Mouse (Mus musculus): ENCODE results near the gene Gatm. TPM values are rescaled to one million over a fixed set of nuclear protein-coding genes. Genes with fewer than 3 reads are reported as not detected.

The Gatm gene
- polyA plus RNA-seq, 1 experiment from 2014 or later = 56.3 TPM

DNA sequence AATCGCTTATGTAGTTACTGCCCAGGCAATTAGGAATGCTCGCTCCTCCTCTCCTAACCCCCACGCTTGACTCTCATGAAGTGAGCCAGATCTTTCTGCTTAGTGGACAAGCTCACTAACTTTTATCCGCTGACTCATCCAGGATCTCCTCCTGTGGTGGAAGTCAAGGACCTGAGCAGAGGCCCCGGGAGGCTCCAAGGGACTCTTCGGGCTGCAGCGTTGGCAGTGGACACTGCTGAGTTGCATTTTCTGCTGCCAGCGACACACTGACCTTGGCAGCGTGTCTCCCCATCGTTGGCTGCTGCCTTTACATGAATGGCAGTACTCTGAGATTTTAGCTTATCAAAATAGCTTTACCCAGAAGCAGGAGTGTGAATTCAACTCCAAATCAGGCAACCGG is 35.6 kb downstream of the Gatm start:
- H3K9me3 ChIP-seq (replicated peaks; ENCODE audit: control insufficient read depth, low read length, poor library complexity, severe bottlenecking) = no peaks in the 10 kb centered on the region
- no peak overlapping the region for H3K4me2 ChIP-seq (ENCODE audit: low read length)
- 77% methylated on average over 11 of the region's 11 CpGs for WGBS
- no peak overlapping the region for H3K27ac ChIP-seq (ENCODE audit: low read length)
- H3K4me1 ChIP-seq (ENCODE audit: control insufficient read depth, insufficient read depth, low read length) = no peaks in the 10 kb centered on the region
- no peaks in the 10 kb centered on the region for H3K27me3 ChIP-seq (ENCODE audit: control insufficient read depth, insufficient read depth, low read depth, low read length)
- no peak overlapping the region for H3K4me3 ChIP-seq (ENCODE audit: low read depth, low read length)
- no peak overlapping the region for H3K9ac ChIP-seq (ENCODE audit: low read depth, low read length)
- H3K36me3 ChIP-seq (ENCODE audit: control insufficient read depth, insufficient read depth, low read length) = no peaks in the 10 kb centered on the region
- ATAC-seq = no peak

DNA sequence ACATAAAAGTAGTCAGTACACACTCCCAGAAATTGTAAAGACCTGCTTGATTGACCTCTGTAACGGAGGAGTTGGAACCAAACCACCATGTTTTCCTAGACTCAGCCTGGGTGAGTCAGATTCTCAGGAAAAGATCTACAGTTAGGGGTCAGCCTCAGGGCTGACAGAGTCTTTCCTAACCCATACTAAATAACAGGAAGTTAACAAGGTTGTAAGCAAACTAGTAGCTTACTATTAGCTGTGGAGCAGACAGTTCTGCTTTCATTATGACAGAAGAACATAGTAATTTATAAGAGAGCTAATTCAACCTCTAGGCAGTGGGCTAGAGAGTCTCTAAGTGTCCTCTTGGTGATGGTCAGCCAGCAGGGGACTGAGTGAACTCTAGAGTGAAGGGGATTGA is 38.7 kb downstream of the Gatm start:
- no peaks in the 10 kb centered on the region for H3K9me3 ChIP-seq (replicated peaks; ENCODE audit: control insufficient read depth, low read length, poor library complexity, severe bottlenecking)
- H3K4me2 ChIP-seq (ENCODE audit: low read length) = no peak overlapping the region
- H3K4me1 ChIP-seq (ENCODE audit: control insufficient read depth, insufficient read depth, low read length) = no peaks in the 10 kb centered on the region
- H3K27me3 ChIP-seq (ENCODE audit: control insufficient read depth, insufficient read depth, low read depth, low read length) = no peaks in the 10 kb centered on the region
- H3K27ac ChIP-seq (ENCODE audit: low read length) = no peak overlapping the region
- no peak overlapping the region for H3K4me3 ChIP-seq (ENCODE audit: low read depth, low read length)
- no peak overlapping the region for H3K9ac ChIP-seq (ENCODE audit: low read depth, low read length)
- ATAC-seq = no peak
- WGBS = 83% methylated on average over 1 of the region's 1 CpGs
- H3K36me3 ChIP-seq (ENCODE audit: control insufficient read depth, insufficient read depth, low read length) = no peaks in the 10 kb centered on the region

DNA sequence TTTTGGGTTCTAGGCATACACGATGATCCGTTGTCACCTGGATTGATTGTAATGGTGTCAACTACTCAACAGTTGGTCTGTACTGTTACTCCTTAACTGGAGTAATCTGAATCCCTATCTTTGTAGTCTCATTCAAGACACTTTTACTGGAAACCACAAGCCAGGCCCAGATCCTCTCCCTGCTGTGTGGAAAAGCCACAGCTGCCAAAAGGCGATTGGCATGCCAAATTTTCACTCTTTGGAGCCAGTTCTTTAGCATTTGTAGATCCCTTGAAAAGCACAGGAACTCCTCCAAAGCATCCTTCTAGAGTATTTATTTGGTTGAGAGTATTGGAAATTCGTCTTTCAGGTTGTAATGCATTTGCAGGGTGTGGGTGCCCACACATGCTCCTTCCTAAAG is 39.8 kb downstream of the Gatm start:
- 80% methylated on average over 4 of the region's 4 CpGs for WGBS
- Histone ChIP-seq H3K9me3 (replicated peaks; ENCODE audit: control insufficient read depth, low read length, poor library complexity, severe bottlenecking) (no peaks in the 10 kb centered on the region), H3K4me3 (ENCODE audit: low read depth, low read length) (no peak overlapping the region), H3K36me3 (ENCODE audit: control insufficient read depth, insufficient read depth, low read length) (no peaks in the 10 kb centered on the region), H3K27ac (ENCODE audit: low read length) (no peak overlapping the region), H3K27me3 (ENCODE audit: control insufficient read depth, insufficient read depth, low read depth, low read length) (no peaks in the 10 kb centered on the region), H3K4me1 (ENCODE audit: control insufficient read depth, insufficient read depth, low read length) (no peaks in the 10 kb centered on the region), H3K9ac (ENCODE audit: low read depth, low read length) (no peak overlapping the region), H3K4me2 (ENCODE audit: low read length) (no peak overlapping the region)
- ATAC-seq = no peak

DNA sequence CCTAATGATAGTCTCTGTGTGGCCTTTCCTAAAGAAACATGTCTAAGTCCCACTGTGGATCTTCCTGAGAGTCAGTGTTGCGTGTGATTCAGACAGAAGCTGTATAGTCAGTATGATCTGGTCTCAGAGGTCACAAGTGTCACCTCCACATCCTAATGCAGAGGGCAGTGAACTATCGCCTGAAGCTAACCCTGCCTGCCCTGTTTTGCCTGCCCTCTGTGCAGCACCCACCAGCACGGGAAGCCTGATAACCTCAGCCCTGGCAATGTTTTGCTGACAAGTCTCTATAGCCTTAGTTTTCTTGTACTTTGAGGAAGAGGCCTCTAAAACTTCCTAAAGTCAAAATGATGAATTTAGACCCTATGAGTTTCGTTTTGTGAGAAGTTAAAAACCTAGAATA is 40.7 kb downstream of the Gatm start:
- no peak for ATAC-seq
- Histone ChIP-seq H3K27me3 (ENCODE audit: control insufficient read depth, insufficient read depth, low read depth, low read length) (no peaks in the 10 kb centered on the region), H3K9me3 (replicated peaks; ENCODE audit: control insufficient read depth, low read length, poor library complexity, severe bottlenecking) (no peaks in the 10 kb centered on the region), H3K27ac (ENCODE audit: low read length) (no peak overlapping the region), H3K9ac (ENCODE audit: low read depth, low read length) (no peak overlapping the region), H3K4me3 (ENCODE audit: low read depth, low read length) (no peak overlapping the region), H3K4me2 (ENCODE audit: low read length) (no peak overlapping the region), H3K4me1 (ENCODE audit: control insufficient read depth, insufficient read depth, low read length) (no peaks in the 10 kb centered on the region), H3K36me3 (ENCODE audit: control insufficient read depth, insufficient read depth, low read length) (no peaks in the 10 kb centered on the region)
- 79% methylated on average over 4 of the region's 4 CpGs for WGBS

DNA sequence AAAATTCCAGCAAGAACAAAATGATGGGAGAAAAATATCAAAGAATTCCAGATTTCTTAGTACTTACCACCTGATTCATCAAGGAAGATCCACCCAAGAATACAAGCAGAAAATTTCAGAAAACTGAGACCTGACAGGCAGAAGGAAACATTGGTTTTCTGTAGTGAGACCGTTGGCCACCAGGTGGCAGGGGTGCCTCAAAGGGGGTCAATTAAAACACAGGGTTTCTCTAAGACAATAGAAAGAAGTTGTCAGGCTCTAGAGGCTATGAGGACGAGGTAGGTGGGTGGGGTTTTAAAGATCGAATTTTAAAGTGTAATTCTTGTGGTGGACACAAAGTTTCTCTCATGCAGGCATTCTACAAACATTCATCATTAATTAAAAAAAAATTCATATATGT is 41.7 kb downstream of the Gatm start:
- Histone ChIP-seq H3K4me1 (ENCODE audit: control insufficient read depth, insufficient read depth, low read length) (no peaks in the 10 kb centered on the region), H3K9me3 (replicated peaks; ENCODE audit: control insufficient read depth, low read length, poor library complexity, severe bottlenecking) (no peaks in the 10 kb centered on the region), H3K4me3 (ENCODE audit: low read depth, low read length) (no peak overlapping the region), H3K27ac (ENCODE audit: low read length) (no peak overlapping the region), H3K27me3 (ENCODE audit: control insufficient read depth, insufficient read depth, low read depth, low read length) (no peaks in the 10 kb centered on the region), H3K4me2 (ENCODE audit: low read length) (no peak overlapping the region), H3K9ac (ENCODE audit: low read depth, low read length) (no peak overlapping the region), H3K36me3 (ENCODE audit: control insufficient read depth, insufficient read depth, low read length) (no peaks in the 10 kb centered on the region)
- WGBS = 13% methylated on average over 3 of the region's 3 CpGs
- ATAC-seq = no peak

DNA sequence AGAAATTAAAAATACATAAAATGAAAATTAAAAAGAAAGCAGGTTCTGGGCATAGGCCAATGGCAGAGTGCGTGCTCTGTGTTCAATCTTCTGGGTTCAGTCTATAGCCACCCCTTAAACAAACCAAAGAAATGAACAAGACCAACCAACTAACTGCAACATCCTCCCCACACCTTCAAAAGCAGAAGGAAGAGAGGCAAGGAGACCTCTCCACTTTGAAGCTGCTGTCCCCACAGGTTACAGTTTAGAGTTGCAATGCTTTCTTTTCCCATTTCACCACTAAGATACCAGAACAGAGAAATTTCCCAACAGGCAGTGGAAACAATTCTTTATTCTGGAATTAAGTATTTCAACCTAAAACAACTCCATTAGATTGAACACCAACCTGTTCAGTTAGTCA is 48.9 kb downstream of the Gatm start:
- 91% methylated on average over 1 of the region's 1 CpGs for WGBS
- Histone ChIP-seq H3K9ac (ENCODE audit: low read depth, low read length) (no peak overlapping the region), H3K27me3 (ENCODE audit: control insufficient read depth, insufficient read depth, low read depth, low read length) (no peaks in the 10 kb centered on the region), H3K36me3 (ENCODE audit: control insufficient read depth, insufficient read depth, low read length) (no peaks in the 10 kb centered on the region), H3K9me3 (replicated peaks; ENCODE audit: control insufficient read depth, low read length, poor library complexity, severe bottlenecking) (0 out of 2 replicates have a peak, but pooled peaks cover 2% of the 10 kb centered on the region), H3K4me3 (ENCODE audit: low read depth, low read length) (no peak overlapping the region), H3K4me2 (ENCODE audit: low read length) (no peak overlapping the region), H3K4me1 (ENCODE audit: control insufficient read depth, insufficient read depth, low read length) (no peaks in the 10 kb centered on the region), H3K27ac (ENCODE audit: low read length) (no peak overlapping the region)
- ATAC-seq = no peak

DNA sequence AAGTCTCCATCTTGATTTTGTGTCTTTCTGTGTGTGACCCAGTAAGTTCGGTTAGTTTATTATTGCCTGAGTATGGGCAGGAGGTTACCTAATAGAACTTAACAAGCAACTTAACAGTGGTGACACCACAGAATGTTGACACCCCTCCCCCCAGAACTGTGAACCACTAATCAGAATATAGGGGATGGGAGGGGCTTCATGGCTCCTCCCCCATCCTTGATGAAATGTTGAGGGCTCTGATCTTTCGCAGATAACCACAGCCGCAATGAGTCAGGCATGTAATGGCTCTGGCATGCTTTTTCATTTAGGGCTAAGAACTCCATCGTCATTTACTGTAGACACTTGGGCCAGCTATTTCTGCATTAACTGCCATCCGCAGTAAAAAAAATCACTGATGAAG is 49.9 kb downstream of the Gatm start:
- Histone ChIP-seq H3K4me2 (ENCODE audit: low read length) (no peak overlapping the region), H3K4me1 (ENCODE audit: control insufficient read depth, insufficient read depth, low read length) (no peaks in the 10 kb centered on the region), H3K4me3 (ENCODE audit: low read depth, low read length) (no peak overlapping the region), H3K36me3 (ENCODE audit: control insufficient read depth, insufficient read depth, low read length) (no peaks in the 10 kb centered on the region), H3K9me3 (replicated peaks; ENCODE audit: control insufficient read depth, low read length, poor library complexity, severe bottlenecking) (0 out of 2 replicates have a peak, but pooled peaks cover 2% of the 10 kb centered on the region), H3K9ac (ENCODE audit: low read depth, low read length) (no peak overlapping the region), H3K27me3 (ENCODE audit: control insufficient read depth, insufficient read depth, low read depth, low read length) (no peaks in the 10 kb centered on the region), H3K27ac (ENCODE audit: low read length) (no peak overlapping the region)
- no peak for ATAC-seq
- 95% methylated on average over 5 of the region's 5 CpGs for WGBS

DNA sequence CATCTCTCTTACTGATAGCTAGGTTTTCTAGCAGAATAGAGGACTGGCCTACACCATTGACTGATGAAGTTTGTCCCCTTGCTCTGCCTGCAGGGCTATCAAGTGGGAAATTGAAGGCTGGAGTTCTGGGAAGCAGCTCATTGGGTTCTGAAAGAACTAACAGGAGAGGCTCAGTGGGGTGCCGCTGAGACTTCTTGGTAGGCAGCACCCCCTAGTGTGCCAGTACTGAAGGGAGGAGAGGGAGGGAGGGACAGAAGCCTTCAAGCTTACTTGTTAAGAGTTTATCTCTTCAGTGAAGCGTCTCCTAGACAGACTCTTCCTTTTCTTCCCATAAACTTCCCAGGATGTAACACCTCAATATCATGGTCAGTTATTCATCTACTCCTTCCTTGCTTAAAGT is 52.8 kb downstream of the Gatm start:
- Histone ChIP-seq H3K9me3 (replicated peaks; ENCODE audit: control insufficient read depth, low read length, poor library complexity, severe bottlenecking) (0 out of 2 replicates have a peak, but pooled peaks cover 2% of the 10 kb centered on the region), H3K27me3 (ENCODE audit: control insufficient read depth, insufficient read depth, low read depth, low read length) (no peaks in the 10 kb centered on the region), H3K4me1 (ENCODE audit: control insufficient read depth, insufficient read depth, low read length) (no peaks in the 10 kb centered on the region), H3K36me3 (ENCODE audit: control insufficient read depth, insufficient read depth, low read length) (no peaks in the 10 kb centered on the region), H3K4me2 (ENCODE audit: low read length) (no peak overlapping the region), H3K9ac (ENCODE audit: low read depth, low read length) (no peak overlapping the region), H3K27ac (ENCODE audit: low read length) (no peak overlapping the region), H3K4me3 (ENCODE audit: low read depth, low read length) (no peak overlapping the region)
- no peak for ATAC-seq
- WGBS = 28% methylated on average over 2 of the region's 2 CpGs
